Mouse (Mus musculus) liver, adult 2 months (tissue): ENCODE data around the gene Aym1. TPM values are rescaled to one million over a fixed set of nuclear protein-coding genes. Genes with fewer than 3 reads are reported as not detected.

Experiments used
- DNase-seq: peaks from one replicate; pipeline ENCODE4 v3.0.0-alpha.2; 2011; ENCODE audit warnings: low read depth, low spot score; ENCODE audit errors: extremely low read depth
- H3K27ac ChIP-seq: fragments of 200-500 bp; replicated peaks from 2 replicates; pipeline ENCODE4 v1.5.1; 2012; ENCODE audit warnings: low read depth, mild to moderate bottlenecking, control low read depth, inconsistent platforms, low read length; ENCODE audit not compliant: insufficient read depth
- H3K27me3 ChIP-seq: fragments of 200-500 bp; 2 replicates; pipeline ENCODE4 v1.6.1; 2012; ENCODE audit warnings: mild to moderate bottlenecking, moderate library complexity, low read length, inconsistent platforms; ENCODE audit not compliant: control insufficient read depth, insufficient read depth
- H3K36me3 ChIP-seq: fragments of 200-500 bp; 2 replicates; pipeline ENCODE4 v1.6.1; 2012; ENCODE audit warnings: low read length, inconsistent platforms; ENCODE audit not compliant: control insufficient read depth, insufficient read depth
- H3K4me1 ChIP-seq: fragments of 200-500 bp; 2 replicates; pipeline ENCODE4 v1.6.1; 2011; ENCODE audit warnings: low read length; ENCODE audit not compliant: control insufficient read depth, insufficient read depth
- H3K4me3 ChIP-seq: fragments of 200-500 bp; 2 replicates; pipeline ENCODE4 v1.5.1; 2011; ENCODE audit warnings: low read depth, mild to moderate bottlenecking, control low read depth, low read length, moderate library complexity; ENCODE audit not compliant: insufficient read depth
- H3K79me2 ChIP-seq: fragments of 200-500 bp; 2 replicates; pipeline ENCODE4 v1.6.1; 2012; ENCODE audit warnings: inconsistent platforms, mild to moderate bottlenecking, low read length, moderate library complexity; ENCODE audit not compliant: control insufficient read depth, insufficient read depth
- H3K9ac ChIP-seq: fragments of 200-500 bp; 2 replicates; pipeline ENCODE4 v1.6.1; 2012; ENCODE audit warnings: low read depth, mild to moderate bottlenecking, control low read depth, inconsistent platforms, low read length
- CTCF ChIP-seq: fragments of 200-500 bp; IDR thresholded peaks from 2 replicates; pipeline ENCODE4 v1.5.1; 2011; ENCODE audit warnings: low read depth, low read length, control low read depth
- POLR2A ChIP-seq: fragments of 200-500 bp; IDR thresholded peaks from 2 replicates; pipeline ENCODE4 v1.6.1; 2011; ENCODE audit warnings: low read length, control low read depth; ENCODE audit not compliant: insufficient read depth; ENCODE audit errors: extremely low read depth
- WGBS: fragments of 180-500 bp; shearing (Covaris S2); methylation state at CpG from one replicate; pipeline ENCODE4 v1.1.7; 2018; 5-methylcytosine and 5-hydroxymethylcytosine counted together
- polyA plus RNA-seq: library from polyadenylated mRNA; depleted of rRNA; stranded (reverse); fragments of >200 nt; gene quantifications from 2 replicates; pipeline ENCODE4 v1.2.3, GENCODE M21; 2012
- total RNA-seq: library from RNA; depleted of rRNA; stranded (reverse); fragments of >200 nt; gene quantifications from 2 replicates; pipeline ENCODE4 v1.2.3, GENCODE M21; 2014

Aym1 gene
- total and polyA plus RNA-seq, 2 experiments, result not detected

GRCm38 (mm10) chr5:113329463-113329862 is 27.6 kb upstream of the Aym1 start:
- no peak for DNase-seq
- WGBS, result 88% methylated on average over 8 of the region's 8 CpGs
- H3K79me2 ChIP-seq, result no peaks in the 10 kb centered on the region
- H3K4me1 ChIP-seq, result no peaks in the 10 kb centered on the region
- H3K27ac ChIP-seq, result no peak overlapping the region
- no peak overlapping the region for H3K9ac ChIP-seq
- no peak overlapping the region for H3K4me3 ChIP-seq
- TF ChIP-seq POLR2A (no peak), CTCF (no peak)
- H3K36me3 ChIP-seq, result no peaks in the 10 kb centered on the region
- H3K27me3 ChIP-seq, result peaks cover 3% of the 10 kb centered on the region; the same call in 1 of the 2 replicates

GRCm38 (mm10) chr5:113330202-113330601 is 26.9 kb upstream of the Aym1 start:
- H3K4me1 ChIP-seq, result no peaks in the 10 kb centered on the region
- TF ChIP-seq CTCF (no peak), POLR2A (no peak)
- WGBS, result 64% methylated on average over 3 of the region's 3 CpGs
- no peak overlapping the region for H3K27ac ChIP-seq
- no peak overlapping the region for H3K9ac ChIP-seq
- no peaks in the 10 kb centered on the region for H3K36me3 ChIP-seq
- peaks cover 9% of the 10 kb centered on the region; the same call in 1 of the 2 replicates for H3K27me3 ChIP-seq
- no peak overlapping the region for H3K4me3 ChIP-seq
- no peak for DNase-seq
- H3K79me2 ChIP-seq, result no peaks in the 10 kb centered on the region

- no peak overlapping the region for H3K4me3 ChIP-seq
- TF ChIP-seq CTCF (peak; percentile 48), POLR2A (no peak)
- H3K79me2 ChIP-seq, result no peaks in the 10 kb centered on the region
- WGBS, result 38% methylated on average over 12 of the region's 12 CpGs
- H3K9ac ChIP-seq, result no peak overlapping the region
- peaks cover 9% of the 10 kb centered on the region; the same call in 1 of the 2 replicates for H3K27me3 ChIP-seq
- DNase-seq, result no peak
- no peaks in the 10 kb centered on the region for H3K4me1 ChIP-seq
- no peaks in the 10 kb centered on the region for H3K36me3 ChIP-seq
- no peak overlapping the region for H3K27ac ChIP-seq
Measured at GRCm38 (mm10) chr5:113332239-113332638, 24.9 kb upstream of the Aym1 start.

- Histone ChIP-seq H3K36me3 (no peaks in the 10 kb centered on the region), H3K9ac (no peak overlapping the region), H3K27ac (no peak overlapping the region), H3K4me3 (no peak overlapping the region), H3K27me3 (peaks cover 9% of the 10 kb centered on the region; the same call in 1 of the 2 replicates), H3K79me2 (no peaks in the 10 kb centered on the region), H3K4me1 (no peaks in the 10 kb centered on the region)
- TF ChIP-seq POLR2A (no peak), CTCF (no peak)
- no peak for DNase-seq
- WGBS, result 58% methylated on average over 4 of the region's 4 CpGs
Measured at GRCm38 (mm10) chr5:113332899-113333298, 24.2 kb upstream of the Aym1 start.

GRCm38 (mm10) chr5:113334621-113335530 is 22.2 kb upstream of the Aym1 start:
- no peaks in the 10 kb centered on the region for H3K4me1 ChIP-seq
- TF ChIP-seq POLR2A (no peak), CTCF (no peak)
- no peak for DNase-seq
- WGBS, result 8% methylated on average over 34 of the region's 34 CpGs
- no peak overlapping the region for H3K9ac ChIP-seq
- H3K4me3 ChIP-seq, result no peak overlapping the region
- H3K36me3 ChIP-seq, result no peaks in the 10 kb centered on the region
- H3K27me3 ChIP-seq, result peaks cover 9% of the 10 kb centered on the region; the same call in 1 of the 2 replicates
- no peaks in the 10 kb centered on the region for H3K79me2 ChIP-seq
- H3K27ac ChIP-seq, result no peak overlapping the region

- Histone ChIP-seq H3K4me1 (no peaks in the 10 kb centered on the region), H3K36me3 (no peaks in the 10 kb centered on the region), H3K27ac (no peak overlapping the region), H3K27me3 (peaks cover 9% of the 10 kb centered on the region; the same call in 1 of the 2 replicates), H3K9ac (no peak overlapping the region), H3K4me3 (no peak overlapping the region), H3K79me2 (no peaks in the 10 kb centered on the region)
- WGBS, result 2% methylated on average over 17 of the region's 17 CpGs
- no peak for DNase-seq
- no peak for TF ChIP-seq CTCF
- TF ChIP-seq POLR2A, result no peak
Measured at GRCm38 (mm10) chr5:113335732-113336131, 21.4 kb upstream of the Aym1 start.
